Mouse (Mus musculus): Measurements from ENCODE around the gene Xxylt1. TPM values are rescaled to one million over a fixed set of nuclear protein-coding genes. Genes with fewer than 3 reads are reported as not detected.

Gene Xxylt1
- polyA plus RNA-seq, 1 experiment from 2014 or later = 8.0 TPM

DNA sequence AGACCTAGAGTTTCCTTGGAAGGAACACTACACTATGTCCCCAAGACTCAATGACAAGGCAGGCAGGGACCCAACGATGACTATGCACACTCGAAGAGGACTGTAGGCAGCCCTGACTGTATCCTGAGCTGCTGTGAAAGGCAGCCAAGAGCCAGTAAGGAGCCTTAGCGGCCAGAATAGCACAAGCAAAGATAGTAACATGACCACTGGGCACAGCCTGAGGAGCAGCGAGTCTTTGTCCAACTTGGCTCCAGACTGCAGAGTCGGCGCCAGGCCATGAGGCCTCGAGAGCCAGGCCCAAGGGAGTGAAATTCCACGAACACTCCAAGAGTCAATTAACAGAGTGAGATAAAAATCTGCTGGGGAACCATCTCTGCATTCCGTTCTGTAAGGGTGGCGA, 99.9 kb downstream of the Xxylt1 start:
- H3K9me3 ChIP-seq (ENCODE audit: low read length) = no peaks in the 10 kb centered on the region
- no peak for TF ChIP-seq EP300 (IDR thresholded peaks at IDR 0.05)
- TF ChIP-seq CTCF (IDR thresholded peaks at IDR 0.05) = no peak
- no peak overlapping the region for H3K4me3 ChIP-seq (ENCODE audit: low read depth, low read length)
- peak overlapping the region; percentile 14; the same call in 1 of the 2 replicates for H3K27ac ChIP-seq (ENCODE audit: low read length)
- no peaks in the 10 kb centered on the region; the same call in 1 of the 2 replicates for H3K4me1 ChIP-seq (ENCODE audit: insufficient read depth, low read depth, low read length)
- no peak overlapping the region for H3K9ac ChIP-seq (replicated peaks; ENCODE audit: low read depth)
- DNase-seq (ENCODE audit: low spot score) (peak; percentile 69), ATAC-seq (peak; percentile 65)
- no peaks in the 10 kb centered on the region for H3K36me3 ChIP-seq (ENCODE audit: insufficient read depth, low read length)
- H3K4me2 ChIP-seq (replicated peaks; ENCODE audit: low read depth, low read length) = no peak overlapping the region
- no peaks in the 10 kb centered on the region; the same call in 1 of the 2 replicates for H3K27me3 ChIP-seq (replicated peaks; ENCODE audit: insufficient read depth, low read length)
- WGBS = 44% methylated on average over 10 of the region's 10 CpGs

GRCm38 (mm10) chr16:30979905-30980304, 101.3 kb downstream of the Xxylt1 start:
- WGBS = 66% methylated on average over 11 of the region's 11 CpGs
- H3K9me3 ChIP-seq (ENCODE audit: low read length) = no peaks in the 10 kb centered on the region
- H3K4me1 ChIP-seq (ENCODE audit: insufficient read depth, low read depth, low read length) = no peaks in the 10 kb centered on the region; the same call in 1 of the 2 replicates
- H3K27me3 ChIP-seq (replicated peaks; ENCODE audit: insufficient read depth, low read length) = no peaks in the 10 kb centered on the region; the same call in 1 of the 2 replicates
- peak overlapping the region; percentile 20; the same call in 1 of the 2 replicates for H3K4me2 ChIP-seq (replicated peaks; ENCODE audit: low read depth, low read length)
- H3K4me3 ChIP-seq (ENCODE audit: low read depth, low read length) = no peak overlapping the region
- TF ChIP-seq CTCF (IDR thresholded peaks at IDR 0.05) (no peak), EP300 (IDR thresholded peaks at IDR 0.05) (peak; percentile 81)
- H3K27ac ChIP-seq (ENCODE audit: low read length) = peak overlapping the region; percentile 52
- no peaks in the 10 kb centered on the region for H3K36me3 ChIP-seq (ENCODE audit: insufficient read depth, low read length)
- ATAC-seq = peak; percentile 27
- peak; percentile 69 for DNase-seq (ENCODE audit: low spot score)
- H3K9ac ChIP-seq (replicated peaks; ENCODE audit: low read depth) = no peak overlapping the region

DNA sequence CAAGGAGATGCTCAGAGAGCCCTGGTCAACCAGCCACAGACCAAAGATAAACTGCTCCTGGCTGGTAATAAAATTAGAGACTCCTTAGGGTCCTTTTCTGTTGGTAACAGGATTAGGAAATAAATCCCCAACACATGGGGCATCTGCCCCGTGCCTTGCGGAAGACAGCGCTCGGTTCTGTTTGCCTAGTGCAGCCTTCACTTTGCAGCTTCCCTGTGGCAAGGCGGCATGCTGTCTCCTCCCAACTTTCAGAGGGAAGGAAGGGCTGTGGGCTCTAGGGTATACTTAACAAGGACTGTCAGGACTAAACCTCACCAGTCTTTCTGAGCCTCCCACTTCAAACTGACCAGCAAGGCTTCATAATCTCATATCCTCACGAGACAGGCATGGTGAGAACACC, 103.5 kb downstream of the Xxylt1 start:
- H3K4me2 ChIP-seq (replicated peaks; ENCODE audit: low read depth, low read length) = no peak overlapping the region
- WGBS = 67% methylated on average over 6 of the region's 6 CpGs
- H3K9me3 ChIP-seq (ENCODE audit: low read length) = no peaks in the 10 kb centered on the region
- H3K9ac ChIP-seq (replicated peaks; ENCODE audit: low read depth) = no peak overlapping the region
- TF ChIP-seq CTCF (IDR thresholded peaks at IDR 0.05) (no peak), EP300 (IDR thresholded peaks at IDR 0.05) (no peak)
- ATAC-seq (no peak), DNase-seq (ENCODE audit: low spot score) (no peak)
- H3K4me1 ChIP-seq (ENCODE audit: insufficient read depth, low read depth, low read length) = peaks cover 6% of the 10 kb centered on the region
- H3K27ac ChIP-seq (ENCODE audit: low read length) = no peak overlapping the region
- no peaks in the 10 kb centered on the region for H3K36me3 ChIP-seq (ENCODE audit: insufficient read depth, low read length)
- H3K4me3 ChIP-seq (ENCODE audit: low read depth, low read length) = no peak overlapping the region
- H3K27me3 ChIP-seq (replicated peaks; ENCODE audit: insufficient read depth, low read length) = no peaks in the 10 kb centered on the region

GRCm38 (mm10) chr16:30977186-30977585, 104.0 kb downstream of the Xxylt1 start:
- no peak overlapping the region for H3K9ac ChIP-seq (replicated peaks; ENCODE audit: low read depth)
- DNase-seq (ENCODE audit: low spot score) (peak; percentile 96), ATAC-seq (peak; percentile 86)
- no peaks in the 10 kb centered on the region for H3K9me3 ChIP-seq (ENCODE audit: low read length)
- 2% methylated on average over 3 of the region's 3 CpGs for WGBS
- peaks cover 9% of the 10 kb centered on the region for H3K4me1 ChIP-seq (ENCODE audit: insufficient read depth, low read depth, low read length)
- H3K4me3 ChIP-seq (ENCODE audit: low read depth, low read length) = no peak overlapping the region
- H3K27ac ChIP-seq (ENCODE audit: low read length) = no peak overlapping the region
- H3K27me3 ChIP-seq (replicated peaks; ENCODE audit: insufficient read depth, low read length) = no peaks in the 10 kb centered on the region
- H3K4me2 ChIP-seq (replicated peaks; ENCODE audit: low read depth, low read length) = no peak overlapping the region
- TF ChIP-seq CTCF (IDR thresholded peaks at IDR 0.05) (peak; percentile 100), EP300 (IDR thresholded peaks at IDR 0.05) (no peak)
- H3K36me3 ChIP-seq (ENCODE audit: insufficient read depth, low read length) = no peaks in the 10 kb centered on the region

GRCm38 (mm10) chr16:30974549-30974948, 106.7 kb downstream of the Xxylt1 start:
- DNase-seq (ENCODE audit: low spot score) (no peak), ATAC-seq (no peak)
- 76% methylated on average over 12 of the region's 12 CpGs for WGBS
- TF ChIP-seq EP300 (IDR thresholded peaks at IDR 0.05) (no peak), CTCF (IDR thresholded peaks at IDR 0.05) (no peak)
- Histone ChIP-seq H3K9me3 (ENCODE audit: low read length) (no peaks in the 10 kb centered on the region), H3K36me3 (ENCODE audit: insufficient read depth, low read length) (no peaks in the 10 kb centered on the region), H3K27me3 (replicated peaks; ENCODE audit: insufficient read depth, low read length) (no peaks in the 10 kb centered on the region), H3K4me2 (replicated peaks; ENCODE audit: low read depth, low read length) (no peak overlapping the region), H3K4me1 (ENCODE audit: insufficient read depth, low read depth, low read length) (peaks cover 14% of the 10 kb centered on the region), H3K4me3 (ENCODE audit: low read depth, low read length) (no peak overlapping the region), H3K27ac (ENCODE audit: low read length) (no peak overlapping the region), H3K9ac (replicated peaks; ENCODE audit: low read depth) (no peak overlapping the region)

GRCm38 (mm10) chr16:30973416-30973815, 107.8 kb downstream of the Xxylt1 start:
- TF ChIP-seq EP300 (IDR thresholded peaks at IDR 0.05) = no peak
- no peak; the same call in 1 of the 2 replicates for TF ChIP-seq CTCF (IDR thresholded peaks at IDR 0.05)
- no peaks in the 10 kb centered on the region for H3K27me3 ChIP-seq (replicated peaks; ENCODE audit: insufficient read depth, low read length)
- peaks cover 16% of the 10 kb centered on the region for H3K4me1 ChIP-seq (ENCODE audit: insufficient read depth, low read depth, low read length)
- WGBS = 14% methylated on average over 6 of the region's 6 CpGs
- peak overlapping the region; percentile 58 for H3K27ac ChIP-seq (ENCODE audit: low read length)
- DNase-seq (ENCODE audit: low spot score) (peak; percentile 73), ATAC-seq (peak; percentile 27)
- no peak overlapping the region for H3K4me3 ChIP-seq (ENCODE audit: low read depth, low read length)
- H3K36me3 ChIP-seq (ENCODE audit: insufficient read depth, low read length) = no peaks in the 10 kb centered on the region
- H3K4me2 ChIP-seq (replicated peaks; ENCODE audit: low read depth, low read length) = no peak overlapping the region
- no peaks in the 10 kb centered on the region for H3K9me3 ChIP-seq (ENCODE audit: low read length)
- H3K9ac ChIP-seq (replicated peaks; ENCODE audit: low read depth) = no peak overlapping the region

Data from lung, postnatal 0 days (tissue).